Mouse (Mus musculus) fibroblast of lung, adult 2 months (primary cell): ENCODE results near the gene Nacad.

Experiments
- DNase-seq: peaks from one replicate; pipeline ENCODE4 v3.0.0-alpha.2; 2011; ENCODE audit warnings: low read depth

Gene Nacad

DNA sequence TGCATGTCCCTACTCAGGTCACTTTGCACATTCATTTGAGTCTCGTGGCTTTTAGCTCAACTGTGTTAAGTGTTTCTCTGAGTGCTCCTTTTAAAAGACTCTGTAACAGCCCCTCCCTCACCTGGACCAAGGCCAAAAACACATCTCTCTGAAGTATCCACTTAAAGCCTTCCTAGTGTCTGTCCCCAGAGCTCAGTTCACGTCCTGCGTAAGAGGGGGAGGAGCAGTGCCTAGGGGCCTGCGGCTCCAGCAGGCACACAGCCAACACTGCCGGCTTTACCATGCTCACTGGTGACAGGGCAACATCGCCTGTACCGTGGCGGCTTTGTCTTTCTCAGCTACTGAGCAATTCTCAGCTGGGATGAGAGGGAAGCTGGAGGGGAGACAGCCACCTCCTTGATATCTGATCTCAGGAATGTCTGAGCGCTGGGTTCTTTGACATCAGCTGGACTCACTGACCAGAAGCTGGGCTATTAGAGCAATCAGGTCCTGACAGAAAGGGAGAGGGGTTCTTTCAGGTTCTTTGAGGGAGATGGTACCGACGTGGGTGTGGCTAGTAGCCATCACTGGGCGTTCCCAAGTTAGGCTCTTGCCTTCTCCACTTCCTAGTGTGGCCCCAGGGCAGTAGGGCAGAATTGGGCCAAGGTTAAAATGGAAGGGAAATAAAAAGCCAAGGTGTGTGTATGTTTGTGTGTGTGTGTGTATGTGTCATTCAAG is 1.8 kb downstream of the Nacad start:
- DNase-seq: no peak

DNA sequence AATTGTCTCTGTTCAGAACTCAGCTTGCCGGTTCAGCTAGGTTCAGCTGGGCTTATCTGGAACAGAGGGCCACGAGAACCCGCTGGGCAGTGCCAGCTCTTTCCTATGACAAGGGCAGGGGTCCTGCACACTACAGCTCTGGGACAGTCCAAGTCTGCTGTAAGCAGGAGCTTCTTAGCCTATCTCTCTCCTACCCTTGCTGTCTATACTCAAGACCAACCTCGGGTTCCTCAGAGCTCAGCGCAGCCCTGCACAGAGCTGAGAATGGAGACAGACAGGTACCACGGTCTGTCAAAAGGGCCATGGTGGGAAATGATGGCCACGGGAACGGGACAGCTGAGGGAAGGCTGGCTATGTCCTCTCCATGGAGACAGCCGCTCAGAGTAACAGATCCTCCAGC is 2.6 kb downstream of the Nacad start:
- no peak for DNase-seq

DNA sequence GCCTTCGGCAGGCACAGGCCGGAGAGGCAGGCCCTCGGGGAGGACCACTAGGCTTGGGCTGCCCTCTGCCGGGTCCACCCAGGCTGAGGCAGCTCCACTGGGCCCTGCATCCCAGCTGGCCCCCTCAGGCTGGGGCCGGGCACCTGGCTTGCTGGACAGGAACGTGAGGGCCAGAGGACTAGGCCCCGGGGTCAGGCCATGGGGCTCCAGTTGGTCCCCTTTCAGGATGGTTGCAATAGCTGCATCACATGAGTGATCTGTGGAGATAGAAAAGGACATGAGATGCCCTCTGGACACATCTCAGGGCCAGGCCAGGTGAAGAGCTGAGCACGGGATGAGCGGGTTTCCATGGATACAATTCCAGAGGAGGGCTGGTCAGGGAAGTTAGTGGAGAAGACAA is 3.2 kb downstream of the Nacad start:
- DNase-seq: no peak

DNA sequence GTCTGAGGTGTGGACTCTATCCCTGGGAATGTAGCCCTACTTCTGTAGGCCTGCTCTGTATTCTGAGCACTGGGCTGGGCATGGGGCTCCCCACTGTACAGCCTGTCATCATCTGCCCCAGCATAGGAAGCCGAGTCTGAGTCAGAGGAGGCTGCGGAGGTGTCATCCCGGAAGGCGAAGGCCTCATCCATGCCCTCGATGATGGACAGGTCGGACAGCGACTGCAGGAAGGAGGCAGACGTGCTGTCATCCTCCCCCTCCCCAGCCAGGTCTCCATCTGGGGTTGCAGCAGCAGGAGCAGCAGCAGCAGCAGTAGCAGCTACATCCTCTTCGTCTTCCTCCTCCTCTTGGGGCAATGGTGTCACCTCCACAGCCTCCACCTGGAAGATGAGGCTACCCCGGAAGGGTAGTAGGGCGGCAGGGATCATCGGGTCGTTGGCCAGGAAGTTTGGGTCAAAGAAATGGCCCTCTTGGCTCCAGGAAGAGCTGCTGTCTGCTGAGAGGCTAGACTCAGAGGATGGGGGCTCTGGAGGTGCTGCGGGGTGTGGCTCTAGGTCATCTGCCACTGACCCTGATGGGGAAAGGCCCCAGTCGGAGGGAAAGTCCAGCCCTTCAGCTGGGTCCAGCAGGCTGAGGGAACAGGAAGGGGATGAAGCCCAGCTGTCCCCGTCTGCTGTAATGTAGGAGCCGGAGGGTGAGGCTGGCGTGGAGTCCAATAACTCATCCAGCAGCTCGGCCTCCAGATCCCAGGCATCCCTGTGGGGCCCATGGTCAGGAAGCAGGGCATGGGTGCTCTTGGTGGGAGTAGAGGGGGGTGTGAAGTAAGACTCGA is 4.0 kb downstream of the Nacad start:
- DNase-seq: no peak

DNA sequence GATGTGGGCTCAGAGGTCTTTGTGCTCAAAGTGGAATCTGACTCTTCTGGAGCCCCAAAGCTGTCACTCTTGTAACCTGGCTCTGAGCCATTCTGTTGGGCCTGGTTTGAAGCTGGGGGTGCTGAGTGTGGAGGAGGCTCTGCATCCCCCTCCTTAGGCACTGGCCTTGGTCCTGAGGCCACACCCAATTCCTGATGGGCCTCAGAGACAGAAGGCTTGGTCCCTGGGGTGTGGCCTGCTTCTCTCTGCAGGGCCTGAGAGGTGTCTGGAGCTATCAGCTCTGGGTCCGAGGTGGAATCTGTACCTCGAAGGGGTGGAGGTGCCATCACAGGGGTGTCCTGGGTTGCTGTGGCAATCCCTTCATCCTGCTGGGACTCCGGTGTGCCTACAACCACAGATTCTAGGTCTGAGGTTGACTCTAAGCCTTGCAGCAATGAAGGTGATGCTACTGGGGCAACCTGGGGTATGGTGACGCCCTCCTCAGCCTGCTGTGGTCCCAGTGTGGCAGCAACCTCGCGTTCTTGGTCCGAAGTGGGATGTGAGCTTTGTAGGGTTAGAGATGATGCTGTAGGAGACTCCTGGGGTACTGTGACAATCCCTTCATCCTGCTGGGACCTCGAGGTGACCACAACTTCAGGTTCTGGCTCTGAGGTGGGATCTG is 5.4 kb downstream of the Nacad start:
- no peak for DNase-seq

DNA sequence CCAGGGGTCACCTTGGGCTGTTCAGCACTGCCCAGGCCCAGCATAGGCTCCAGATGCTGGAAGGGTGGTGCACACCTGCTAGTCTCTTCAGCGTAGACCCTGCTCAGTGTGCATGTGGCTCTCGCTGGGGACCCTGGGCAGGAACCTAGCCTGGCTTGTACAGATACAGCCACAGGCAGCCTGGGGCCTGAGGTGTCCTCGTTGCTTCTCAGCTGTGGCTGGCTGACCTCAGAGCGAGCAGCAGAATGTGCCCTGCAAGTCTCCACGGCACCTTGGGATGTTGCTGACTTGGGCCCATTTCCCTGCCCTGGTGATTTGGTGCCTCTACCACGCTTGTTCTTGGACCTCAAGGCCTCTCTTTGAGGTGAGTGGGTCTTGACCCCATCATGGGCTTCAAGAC is 6.0 kb downstream of the Nacad start:
- no peak for DNase-seq

DNA sequence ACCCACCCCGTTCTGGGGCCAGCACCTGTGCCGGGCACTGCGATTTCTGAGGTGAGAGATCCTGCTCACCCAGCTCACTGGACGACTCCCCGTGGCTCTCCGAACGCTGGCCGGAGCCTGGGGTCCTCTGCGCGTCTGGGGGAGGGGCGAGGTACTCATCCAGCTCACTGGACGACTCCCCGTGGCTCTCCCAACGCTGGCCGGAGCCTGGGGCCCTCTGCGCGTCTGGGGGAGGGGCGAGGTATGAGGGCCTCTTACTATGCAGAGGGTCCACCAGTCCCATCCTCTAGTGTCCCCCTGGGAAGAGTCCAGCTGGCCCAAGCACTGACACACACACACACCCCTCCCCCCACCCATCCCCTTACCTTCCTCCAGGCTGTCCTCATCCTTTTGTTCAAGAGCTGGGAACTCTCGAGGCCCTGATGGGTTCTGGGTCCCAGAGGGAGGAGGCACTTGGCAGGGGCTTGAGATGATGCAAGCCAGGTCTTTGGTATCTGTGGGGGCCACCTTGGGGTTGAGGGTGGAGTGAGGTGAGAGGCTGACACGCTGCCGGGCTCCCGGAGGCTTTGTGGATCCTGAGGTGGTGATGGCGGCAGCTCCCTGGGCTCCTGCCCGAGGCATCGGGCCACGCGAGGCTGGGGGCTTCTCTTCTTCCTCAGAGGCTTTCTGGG is 6.7 kb downstream of the Nacad start:
- DNase-seq: no peak

DNA sequence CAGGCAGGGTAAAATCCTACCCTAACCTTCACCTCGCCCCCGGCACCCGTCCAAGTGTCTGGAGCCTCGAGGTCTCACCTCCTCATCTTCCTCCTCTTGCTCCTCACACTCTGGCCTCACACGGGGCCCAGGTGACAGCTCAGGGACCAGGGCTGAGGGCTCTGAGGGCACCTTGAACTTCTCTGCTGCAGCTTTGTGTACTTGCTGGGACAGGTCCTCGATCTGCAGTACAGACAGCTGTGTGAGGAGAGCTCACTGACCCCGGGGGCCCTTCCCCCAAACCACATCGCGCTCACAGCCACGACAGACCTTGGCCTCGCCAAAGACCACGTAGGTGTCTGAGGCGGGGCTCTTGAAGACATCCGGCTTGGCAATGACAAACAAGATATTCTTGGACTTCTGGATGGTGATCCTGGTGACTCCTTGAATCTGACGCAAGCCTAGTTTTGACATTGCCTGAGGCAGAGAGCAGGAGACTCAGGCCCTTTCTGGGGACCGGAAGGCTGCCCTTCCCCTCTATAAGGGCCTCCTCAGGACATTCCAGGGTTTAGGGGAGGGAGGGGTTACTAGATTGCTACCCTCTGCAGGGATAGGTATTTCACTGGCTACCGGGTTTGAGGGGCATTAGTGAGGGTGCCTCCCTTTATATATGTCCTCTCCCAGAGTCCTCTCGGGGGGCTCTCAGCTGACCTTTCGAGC is 7.5 kb downstream of the Nacad start:
- DNase-seq: no peak

DNA sequence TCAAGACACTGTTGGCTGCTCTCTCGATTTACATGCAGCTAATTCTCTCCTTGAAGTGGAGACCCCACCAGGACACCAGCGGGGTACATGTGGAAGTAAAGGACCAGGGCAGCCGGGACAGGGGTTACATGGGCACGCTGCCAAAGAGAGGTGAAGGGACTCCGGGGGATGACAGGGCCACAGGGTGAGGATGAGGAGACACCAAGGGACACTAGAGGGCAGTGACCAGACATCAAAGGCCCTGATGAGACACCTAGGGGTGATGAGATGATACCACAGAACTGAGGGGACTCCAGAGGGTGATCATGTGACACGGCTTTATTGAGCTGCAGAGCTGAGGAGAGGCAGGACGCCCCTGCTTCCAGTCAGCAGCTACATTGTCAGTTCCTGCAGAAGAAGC is 8.3 kb downstream of the Nacad start:
- DNase-seq: no peak

DNA sequence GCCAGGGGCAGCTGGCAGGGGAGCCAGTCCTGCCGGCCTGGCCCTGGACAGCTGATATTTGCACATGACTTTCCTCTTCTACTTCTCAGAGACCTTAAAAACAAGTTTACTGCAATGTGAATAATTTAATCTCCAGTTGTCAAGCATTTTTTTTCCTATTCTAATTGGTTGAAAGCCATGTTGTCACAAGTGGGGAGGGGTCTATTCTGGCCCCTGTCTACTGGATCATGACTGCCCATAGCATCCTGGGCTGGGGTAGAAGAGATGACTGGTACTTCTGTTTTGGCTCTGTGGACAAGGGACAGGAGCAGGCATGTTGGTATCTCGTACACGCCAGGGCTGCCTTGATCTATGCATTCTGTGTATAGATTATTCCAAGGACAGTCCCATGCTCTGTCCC is 9.2 kb downstream of the Nacad start:
- no peak for DNase-seq

DNA sequence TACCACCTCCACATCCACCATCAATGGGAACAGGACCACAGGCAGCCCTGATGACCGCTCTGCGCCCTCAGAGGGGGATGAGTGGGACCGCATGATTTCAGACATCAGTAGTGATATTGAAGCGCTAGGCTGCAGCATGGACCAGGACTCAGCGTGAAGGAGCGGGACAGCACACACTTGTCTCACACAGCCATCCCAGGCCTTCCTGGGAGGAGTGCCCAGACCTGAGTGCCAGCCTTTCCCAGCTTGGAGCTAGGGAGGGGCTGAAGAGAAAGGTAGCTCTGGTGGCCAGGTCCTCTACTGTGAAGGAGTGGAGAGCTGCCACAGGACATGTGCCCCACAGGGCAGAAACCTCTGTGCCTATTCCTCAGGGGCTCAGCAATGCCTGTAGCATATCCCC is 9.6 kb downstream of the Nacad start:
- no peak for DNase-seq

DNA sequence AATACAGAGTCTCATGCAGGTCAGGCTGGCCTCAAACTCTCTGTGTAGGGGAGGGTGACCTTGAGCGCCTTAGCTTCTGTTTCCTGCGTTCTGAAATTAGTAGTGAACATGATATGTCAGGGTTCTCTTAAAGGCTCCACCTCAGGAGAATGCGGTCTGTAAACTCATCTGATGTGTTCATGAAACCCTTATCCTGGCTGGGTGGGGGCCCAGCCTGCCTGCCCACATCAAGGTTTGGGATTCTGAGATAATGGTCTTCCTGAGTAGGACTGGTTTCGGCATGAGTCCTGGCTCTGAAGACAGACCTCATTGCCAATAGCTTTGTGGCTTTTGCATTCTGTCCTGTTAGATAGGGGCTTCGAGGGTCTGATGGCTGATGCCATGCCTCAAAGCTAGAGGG is 10.5 kb downstream of the Nacad start:
- no peak for DNase-seq

DNA sequence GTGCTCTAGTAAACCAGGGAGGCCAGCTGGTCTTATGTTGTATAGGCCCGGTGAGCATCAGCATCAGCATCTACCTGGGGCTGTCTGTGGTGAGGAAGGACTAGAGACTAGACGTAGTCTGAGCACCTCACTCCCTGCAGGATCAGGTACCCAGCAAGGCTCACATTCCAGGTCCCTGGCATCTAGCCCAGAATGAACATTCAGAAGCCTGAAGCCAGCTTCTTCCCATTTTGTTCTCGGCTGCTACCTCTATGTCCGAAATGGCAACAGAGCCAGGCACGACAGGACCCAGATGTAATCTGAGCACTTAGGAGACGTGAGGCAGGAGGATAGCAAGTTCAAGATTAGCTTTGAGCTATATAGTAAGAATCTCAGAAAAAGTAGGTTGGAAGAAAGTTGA is 11.0 kb downstream of the Nacad start:
- no peak for DNase-seq

DNA sequence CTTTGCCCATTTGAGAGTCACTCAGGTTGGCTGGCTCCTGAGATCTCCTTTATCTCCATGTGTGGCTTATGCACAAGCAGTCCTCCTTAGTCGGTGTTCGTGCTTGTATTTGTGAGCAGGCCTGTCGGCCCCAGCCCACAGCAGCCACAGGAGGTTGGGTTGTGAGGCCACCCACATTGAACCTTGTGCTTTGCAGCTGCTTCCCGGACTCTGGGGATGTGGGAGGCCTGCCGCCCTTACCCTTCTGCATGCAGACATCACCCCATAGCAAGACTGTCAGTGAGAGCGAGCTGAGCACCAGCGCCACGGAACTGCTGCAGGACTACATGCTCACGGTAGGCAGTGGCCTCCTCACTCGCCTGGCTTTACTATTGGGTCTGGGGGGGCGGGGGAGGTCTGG is 12.4 kb downstream of the Nacad start:
- no peak for DNase-seq

DNA sequence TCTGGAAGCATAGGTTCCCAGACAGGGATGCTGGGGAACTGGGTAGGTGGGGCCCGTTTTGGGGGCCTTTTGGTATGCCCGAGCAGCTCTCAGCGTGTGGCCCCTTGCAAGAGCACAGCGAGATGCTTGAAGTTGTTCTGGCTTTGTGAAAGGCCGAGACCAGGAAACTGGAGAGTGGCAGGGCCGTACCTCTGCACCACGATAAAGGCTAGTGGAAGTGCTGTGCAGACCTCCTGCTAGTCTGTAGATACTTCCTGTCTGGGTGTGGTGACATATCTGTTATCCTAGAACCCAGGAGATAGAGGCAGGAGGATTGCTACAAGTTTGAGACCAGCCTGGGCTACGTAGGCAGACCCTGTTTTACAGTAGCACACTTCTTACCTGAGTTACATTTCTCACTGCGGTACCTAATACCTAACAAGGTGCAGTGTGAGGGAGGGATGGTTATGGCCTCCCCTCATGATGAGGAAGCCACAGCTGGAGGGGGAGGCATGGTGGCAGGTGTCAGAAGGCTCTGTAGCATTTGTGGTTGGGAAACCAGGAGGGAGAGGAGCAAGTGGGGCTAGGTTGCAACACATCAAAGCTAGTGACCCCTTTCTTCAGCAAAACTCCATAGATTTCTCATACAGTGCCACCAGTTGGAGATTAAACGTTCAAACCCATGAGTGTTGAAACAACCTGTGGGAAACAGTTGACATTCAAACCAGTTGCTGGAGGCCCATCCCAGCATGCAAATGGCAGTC is 14.7 kb downstream of the Nacad start:
- DNase-seq: no peak

DNA sequence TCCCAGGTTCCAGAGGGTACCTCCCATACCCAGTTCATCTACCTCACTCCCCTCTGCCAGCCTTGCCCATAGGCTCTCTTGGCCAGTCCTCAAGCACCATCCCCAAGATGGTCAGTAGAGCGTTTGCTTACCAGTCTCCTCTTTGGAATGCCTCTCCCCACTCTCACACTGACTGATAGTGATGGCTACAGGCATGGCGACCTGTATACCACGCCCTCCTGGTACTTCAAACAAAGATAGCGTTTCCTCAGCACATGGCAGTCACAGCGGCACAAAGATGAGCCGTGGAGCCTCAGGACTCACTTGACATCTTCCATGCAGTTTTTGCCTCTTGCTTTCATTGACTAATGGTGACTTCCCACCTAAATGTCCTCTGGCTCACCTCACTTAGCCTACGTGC is 16.0 kb downstream of the Nacad start:
- DNase-seq: no peak

DNA sequence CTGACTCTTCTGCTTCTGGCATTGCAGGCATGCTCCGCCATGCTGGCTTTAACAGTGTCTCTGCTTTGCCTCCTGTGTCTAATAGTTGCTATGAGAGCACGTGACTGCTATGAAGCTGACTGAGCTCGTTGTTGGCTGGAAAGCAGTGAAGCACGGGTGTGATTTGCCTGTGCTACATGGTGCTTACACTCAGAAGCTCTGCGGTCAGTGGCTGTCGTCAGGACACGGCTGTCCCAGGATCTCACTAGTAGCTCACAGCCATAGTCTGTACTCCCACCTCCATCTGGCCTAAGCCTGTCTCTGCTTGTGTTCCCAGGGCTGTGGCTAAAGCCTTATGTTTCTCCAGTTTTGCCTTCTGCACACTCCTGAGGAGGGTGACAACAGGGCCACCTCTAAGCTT is 17.6 kb downstream of the Nacad start:
- DNase-seq: no peak

DNA sequence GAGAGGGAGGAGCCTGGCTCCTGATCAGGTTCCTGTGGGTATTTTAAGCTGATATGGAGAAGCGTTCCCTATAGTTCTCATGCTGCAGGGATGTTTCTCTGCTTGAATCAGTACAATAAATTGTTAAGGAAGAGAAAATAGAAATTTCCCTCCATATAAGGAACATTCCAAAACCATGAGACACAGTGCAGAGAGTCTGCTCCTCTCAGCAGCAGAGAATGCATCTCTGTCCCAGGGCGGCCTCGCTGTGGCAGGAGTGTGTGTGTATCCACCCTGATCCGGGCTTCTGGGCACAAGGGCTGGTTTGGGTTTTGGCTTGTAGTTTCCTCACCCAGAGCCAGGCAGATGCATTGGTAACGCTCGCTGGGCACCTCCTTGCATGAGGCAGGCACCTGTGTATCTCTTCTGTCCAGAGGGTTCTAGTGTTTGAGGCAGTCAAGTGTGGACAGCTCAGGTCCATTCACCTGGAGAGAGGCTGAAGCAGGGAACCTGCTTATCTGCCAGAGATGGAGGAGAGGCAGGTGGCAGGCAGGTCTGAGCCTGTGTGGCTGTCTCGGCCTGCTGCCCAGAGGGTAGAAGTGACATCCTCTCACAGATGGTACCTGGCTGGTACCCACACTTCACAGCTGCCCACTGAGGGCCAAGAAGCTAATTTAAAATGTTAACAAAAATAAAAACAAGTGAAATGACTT is 18.5 kb downstream of the Nacad start:
- DNase-seq: no peak

DNA sequence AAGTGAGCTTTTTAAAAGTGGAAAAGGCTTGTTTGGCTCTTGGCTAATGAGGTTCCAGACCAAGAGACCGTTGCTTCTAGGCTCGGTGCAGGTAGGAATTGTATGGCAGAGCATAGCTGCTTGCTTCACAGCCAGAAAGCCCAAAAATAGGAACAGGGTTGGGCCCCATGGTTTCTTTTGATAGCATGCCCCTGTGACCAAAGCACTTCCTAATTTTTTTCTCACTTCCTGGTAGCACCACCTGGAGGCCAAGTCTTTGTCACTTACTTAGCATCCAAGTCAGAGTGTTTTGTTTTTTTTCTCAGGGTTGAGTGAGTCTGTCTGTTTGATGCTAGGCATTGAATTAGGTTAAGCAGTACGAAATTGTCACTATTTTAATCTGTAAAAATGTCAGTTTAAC is 19.2 kb downstream of the Nacad start:
- no peak for DNase-seq

DNA sequence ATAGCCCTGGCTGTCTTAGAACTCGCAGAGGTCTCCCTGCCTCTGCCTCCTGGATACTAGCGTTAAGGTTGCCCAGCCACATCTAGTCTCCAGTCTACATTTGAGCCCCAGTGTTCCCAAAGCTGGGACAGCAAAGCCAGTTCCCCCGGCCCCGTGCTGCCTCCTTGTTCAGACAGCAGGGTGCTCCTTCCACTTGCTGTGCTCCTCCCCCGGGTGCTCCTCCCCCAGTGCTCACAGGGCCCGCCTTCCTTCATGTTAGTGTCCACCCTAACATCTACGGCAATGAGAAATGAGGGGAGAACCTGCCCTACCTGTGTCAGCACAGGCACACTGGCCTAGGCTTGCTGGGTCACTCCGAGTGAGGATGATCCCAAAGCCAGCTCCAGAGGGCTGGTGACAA is 20.1 kb downstream of the Nacad start:
- no peak for DNase-seq

DNA sequence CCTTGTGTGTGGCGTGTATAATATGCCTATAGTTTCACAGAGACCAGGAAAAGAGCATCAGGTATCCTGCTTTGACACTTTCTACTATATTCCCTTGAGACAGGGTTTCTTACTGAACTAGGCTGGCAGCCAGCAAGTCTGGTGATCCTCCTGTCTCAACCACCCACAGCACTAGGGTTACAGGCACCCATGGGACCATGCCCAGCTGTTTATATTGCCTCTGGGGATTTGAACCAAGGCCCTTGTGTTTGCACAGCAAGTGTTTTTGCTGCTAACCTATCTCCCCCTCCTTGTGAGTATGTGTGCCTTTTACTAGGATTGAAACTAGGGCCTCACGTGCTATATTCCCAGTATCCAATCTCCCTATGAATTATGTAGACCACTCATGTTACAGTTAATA is 24.3 kb downstream of the Nacad start:
- no peak for DNase-seq
